8 mouse cellular contexts compared by ENCODE assay signal in the genomic region with DNA sequence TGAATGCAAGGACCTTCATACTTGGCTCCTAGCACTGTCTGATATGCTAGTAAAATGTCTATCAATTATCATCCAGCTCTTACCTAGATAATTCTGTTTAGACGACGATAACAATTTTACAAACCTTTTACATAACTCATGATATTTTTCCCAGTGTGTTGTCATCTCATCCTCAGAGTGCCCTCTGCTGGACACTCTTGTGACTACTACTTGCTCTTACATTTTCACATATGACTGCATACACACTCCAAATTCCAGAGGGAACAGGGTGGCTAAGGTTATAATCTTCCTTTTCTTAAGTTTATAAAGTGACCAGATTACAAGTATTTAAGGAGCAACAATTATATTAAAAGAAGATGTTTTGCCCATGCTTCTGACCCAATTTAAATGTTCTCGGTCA.
A peak's percentile ranks its signal among the peaks of the same experiment; 100 is the strongest.
DNase-seq lines count a peak whose midpoint lies in the region; ATAC-seq and TF ChIP-seq lines count a peak whose summit lies in the region.
"Had no signal": no experiment of that assay in that cellular context is flagged by ENCODE, and none has a peak within 500 bp of the region (broad histone marks: within the 10 kb centered on the region; RNA-seq: fewer than 3 reads in every experiment).

No protein-coding gene starts in this region.

- H3K4me2 ChIP-seq in liver, embryonic 11.5 days = no peak overlapping the region
- H3K4me2 ChIP-seq in midbrain, postnatal 0 days (ENCODE audit: low read depth, low read length, poor library complexity, severe bottlenecking) = no peak overlapping the region
- H3K4me2 ChIP-seq: neural tube, embryonic 13.5 days had no signal

- peak; percentile 86 for TF ChIP-seq CTCF in midbrain, postnatal 0 days (IDR thresholded peaks at IDR 0.05)

- WGBS in liver, embryonic 11.5 days = 42% methylated on average over 3 of the region's 3 CpGs
- WGBS in midbrain, postnatal 0 days = 39% methylated on average over 3 of the region's 3 CpGs

- H3K9ac ChIP-seq in liver, embryonic 11.5 days (ENCODE audit: low read depth, low read length) = no peak overlapping the region
- H3K9ac ChIP-seq in midbrain, postnatal 0 days (replicated peaks; ENCODE audit: low read length, poor library complexity, severe bottlenecking) = no peak overlapping the region
- H3K9ac ChIP-seq: neural tube, embryonic 13.5 days had no signal

- H3K36me3 ChIP-seq in liver, embryonic 11.5 days (ENCODE audit: control insufficient read depth, insufficient read depth, low read length) = no peaks in the 10 kb centered on the region
- H3K36me3 ChIP-seq in midbrain, postnatal 0 days (ENCODE audit: insufficient read depth, low read length) = no peaks in the 10 kb centered on the region
- H3K36me3 ChIP-seq: neural tube, embryonic 13.5 days had no signal

- H3K4me3 ChIP-seq in liver, embryonic 11.5 days (ENCODE audit: low read depth, low read length) = no peak overlapping the region
- H3K4me3 ChIP-seq in midbrain, postnatal 0 days (ENCODE audit: low read depth, low read length) = no peak overlapping the region
- H3K4me3 ChIP-seq: neural tube, embryonic 13.5 days had no signal

- no peak overlapping the region for H3K27ac ChIP-seq in liver, embryonic 11.5 days (ENCODE audit: low read depth, low read length)
- H3K27ac ChIP-seq in midbrain, postnatal 0 days (ENCODE audit: low read depth, low read length) = no peak overlapping the region
- H3K27ac ChIP-seq: neural tube, embryonic 13.5 days had no signal

- no peaks in the 10 kb centered on the region for H3K4me1 ChIP-seq in liver, embryonic 11.5 days (replicated peaks; ENCODE audit: control insufficient read depth, insufficient read depth, low read length)
- no peaks in the 10 kb centered on the region for H3K4me1 ChIP-seq in midbrain, postnatal 0 days (ENCODE audit: insufficient read depth, low read length)
- H3K4me1 ChIP-seq: neural tube, embryonic 13.5 days had no signal

- no peak for ATAC-seq in liver, embryonic 11.5 days (replicated peaks; ENCODE audit: low FRiP score)
- peak; percentile 66; the same call in 1 of the 2 replicates for ATAC-seq in midbrain, postnatal 0 days (ENCODE audit: low FRiP score)
- no peak for ATAC-seq in monocyte, adult 5-6 weeks (replicated peaks; ENCODE audit: insufficient number of reproducible peaks, low FRiP score, low TSS enrichment, poor library complexity, severe bottlenecking)

- H3K9me3 ChIP-seq in liver, embryonic 11.5 days (ENCODE audit: control insufficient read depth, low read length) = no peaks in the 10 kb centered on the region
- no peaks in the 10 kb centered on the region for H3K9me3 ChIP-seq in midbrain, postnatal 0 days (ENCODE audit: low read length)
- H3K9me3 ChIP-seq: neural tube, embryonic 13.5 days had no signal

- DNase-seq in liver (peak; percentile 19), ZHBTc4 (ENCODE audit: low read depth, low spot score) (peak; percentile 67)
- no peak for DNase-seq in liver, embryonic 11.5 days (ENCODE audit: low spot score)
- peak; percentile 48 for DNase-seq in embryo, embryonic 11.5 days (ENCODE audit: low read depth, low spot score)
- DNase-seq in layer of hippocampus, adult 8-10 months (ENCODE audit: low spot score in 2 of 2) = peak; percentile 55 to 85
- peak; percentile 79 for DNase-seq in midbrain, postnatal 0 days (ENCODE audit: low spot score)

- no peaks in the 10 kb centered on the region for H3K27me3 ChIP-seq in liver, embryonic 11.5 days (replicated peaks; ENCODE audit: control insufficient read depth, insufficient read depth, low read length)
- no peaks in the 10 kb centered on the region for H3K27me3 ChIP-seq in midbrain, postnatal 0 days (ENCODE audit: insufficient read depth, low read length)
- H3K27me3 ChIP-seq: neural tube, embryonic 13.5 days had no signal
